Mouse (Mus musculus) thymus, adult 18-20 months (tissue): ENCODE data around the gene Ccdc146.
"Not testable (repeated sequence)": the region's sequence is repeated elsewhere in the genome, so short reads cannot be mapped to it uniquely, and the experiment has no call there.

ENCODE experiments used
- DNase-seq, 2 experiments: peaks; one replicate each; pipeline ENCODE4 v3.0.0; 2022; ENCODE audit warnings: mixed read lengths in 2 of 2

Ccdc146 gene

DNA sequence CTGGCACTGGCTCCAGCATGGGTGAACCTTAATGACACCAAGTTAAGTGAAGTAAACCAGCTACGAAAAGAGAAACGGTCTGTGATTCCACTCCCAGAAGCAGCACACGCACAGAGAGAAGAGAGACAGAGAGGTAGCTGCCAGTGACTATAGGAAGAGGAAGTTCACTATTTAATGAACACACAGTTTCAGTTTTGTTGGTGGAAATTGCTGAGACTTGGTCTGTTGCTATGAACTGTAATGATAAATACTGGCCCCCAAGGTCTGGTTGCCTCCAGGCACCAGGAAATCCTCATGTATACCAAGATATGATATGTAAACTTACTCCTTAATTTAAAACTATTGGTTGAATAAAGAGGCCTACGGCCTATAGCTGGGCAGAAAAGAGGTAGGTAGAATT, 38.0 kb downstream of the Ccdc146 start:
- no peak for DNase-seq

GRCm38 (mm10) chr5:21384976-21385375, 39.5 kb downstream of the Ccdc146 start:
- DNase-seq = no peak

DNA sequence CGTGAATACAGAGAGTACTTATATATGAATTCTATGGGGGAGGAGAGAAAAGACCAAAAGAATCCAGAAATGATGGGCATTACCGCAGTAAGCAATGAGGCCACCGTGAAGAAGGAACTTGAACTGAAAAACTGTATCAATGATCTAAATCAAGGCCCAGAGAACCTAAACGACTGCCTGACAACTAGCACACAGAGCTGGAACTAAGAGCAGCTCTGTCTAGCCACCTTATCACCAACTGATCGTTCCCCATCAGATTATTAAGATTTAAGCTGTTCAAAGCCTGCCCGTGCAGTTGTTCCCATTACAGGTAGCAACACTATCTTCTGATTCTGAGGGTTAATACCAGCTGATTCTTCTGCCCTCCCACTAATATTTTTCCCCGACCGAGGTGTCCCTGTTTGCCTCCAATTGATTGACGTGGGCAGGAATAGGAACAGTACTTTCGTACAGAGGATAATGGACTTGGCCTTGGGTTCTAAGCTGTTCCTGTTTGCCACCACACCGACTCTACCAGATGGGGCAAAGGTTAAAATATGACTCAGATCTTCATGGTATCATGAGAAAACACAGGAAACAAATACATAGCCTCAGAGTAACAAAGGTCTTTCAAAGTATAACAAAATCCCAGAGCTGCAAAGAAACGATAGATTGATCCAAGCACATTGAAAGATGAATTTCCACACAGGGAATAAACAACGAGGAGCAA, 40.1 kb downstream of the Ccdc146 start:
- no peak for DNase-seq

DNA sequence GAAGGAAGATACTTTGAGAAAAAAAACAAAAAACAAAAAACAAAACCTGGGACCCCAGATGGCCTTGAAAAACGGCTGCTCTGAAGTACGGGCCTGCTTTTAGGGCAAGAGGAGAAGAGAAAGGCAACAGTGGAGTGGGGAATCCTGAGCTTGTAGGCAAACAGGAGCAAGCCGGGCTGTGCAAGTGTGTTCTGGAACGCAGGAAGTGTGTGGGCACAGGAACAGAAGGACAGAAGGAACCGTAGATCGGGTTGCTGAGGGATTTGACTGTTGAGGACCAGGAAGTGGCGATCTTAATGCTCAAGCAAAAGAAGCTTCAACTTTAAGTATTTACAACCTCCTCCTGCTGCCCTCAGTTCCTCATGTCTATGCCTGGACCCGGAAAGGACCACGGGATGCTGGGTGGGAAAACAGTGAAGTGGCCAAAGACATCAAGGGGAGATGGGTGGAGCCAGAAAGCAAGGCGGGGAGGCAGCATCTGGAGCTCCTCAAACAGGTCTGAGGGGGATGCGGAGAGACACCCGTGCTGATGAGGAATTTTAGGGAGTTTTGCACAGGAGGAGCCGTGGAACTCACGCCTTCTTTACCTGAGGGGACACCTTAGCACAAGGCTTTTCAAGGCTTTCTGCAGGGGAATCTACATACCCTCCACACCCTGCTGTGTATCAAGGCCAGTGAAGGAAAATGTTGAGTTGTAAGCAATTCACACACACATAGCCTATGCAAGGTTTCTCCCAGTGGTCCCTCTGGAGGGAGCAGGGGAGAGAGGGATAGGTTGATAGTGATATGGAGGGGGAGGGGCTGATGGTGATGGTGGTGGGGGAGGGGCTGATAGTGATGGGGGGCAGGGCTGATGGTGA, 40.9 kb downstream of the Ccdc146 start:
- DNase-seq = no peak

DNA sequence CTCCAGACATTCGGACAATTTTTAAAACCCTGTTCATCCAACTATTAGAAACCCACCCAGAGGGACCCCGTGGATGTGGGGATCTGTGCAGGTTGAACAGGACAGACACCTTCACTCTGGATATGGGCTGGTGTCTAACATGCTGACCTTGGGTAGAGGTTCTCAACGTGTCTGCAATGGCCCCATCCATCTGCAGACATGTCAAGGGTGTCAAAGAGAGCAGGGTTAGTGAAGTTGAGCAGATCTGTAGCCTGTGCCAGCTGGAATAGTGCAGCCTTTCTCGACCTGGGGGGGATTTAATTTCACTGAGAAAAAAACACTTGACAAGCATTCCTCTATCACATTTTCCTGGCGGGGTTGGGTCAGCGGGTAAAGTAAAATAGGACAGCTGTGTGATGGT, 41.8 kb downstream of the Ccdc146 start:
- DNase-seq = no peak

DNA sequence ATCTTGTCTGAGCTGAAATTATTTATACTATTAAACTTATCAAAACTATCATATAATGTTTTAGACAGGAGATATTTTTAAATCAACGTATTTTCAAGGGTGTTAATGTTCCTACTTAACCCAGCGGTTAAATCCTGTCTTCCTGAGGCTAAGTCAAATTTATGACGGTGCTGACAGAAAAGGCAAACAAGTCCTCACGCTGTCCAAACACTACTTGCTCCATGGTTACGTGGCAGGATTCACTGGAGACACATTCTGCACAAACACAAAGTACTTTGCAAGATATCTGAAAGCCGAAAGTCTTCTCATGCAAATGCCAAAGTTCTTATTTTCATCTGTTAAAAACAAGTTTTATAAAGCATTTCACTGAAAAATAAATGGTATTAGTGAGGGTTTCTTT, 42.5 kb downstream of the Ccdc146 start:
- no peak for DNase-seq

- DNase-seq = no peak
Measured at GRCm38 (mm10) chr5:21378397-21378796, 46.1 kb downstream of the Ccdc146 start.

DNA sequence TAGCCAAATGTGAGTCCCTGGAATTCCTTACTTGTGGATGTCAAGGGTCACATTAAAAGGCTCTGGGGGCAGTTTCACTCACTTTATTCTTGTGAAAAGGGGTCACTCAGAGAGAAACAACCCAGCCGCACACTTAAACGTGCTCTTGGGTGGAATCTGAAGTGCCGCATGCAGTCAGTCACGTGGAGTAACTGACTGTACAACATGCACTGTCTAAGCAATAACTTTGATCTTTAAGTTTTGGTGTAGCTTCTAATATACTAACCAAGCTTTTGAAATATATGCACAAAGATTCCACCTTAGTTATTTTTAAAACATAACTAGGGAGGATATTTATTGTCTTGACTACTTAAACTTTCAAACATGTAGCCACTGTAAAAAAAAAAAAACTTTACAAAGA, 47.5 kb downstream of the Ccdc146 start:
- DNase-seq = no peak

- no peak for DNase-seq
Measured at GRCm38 (mm10) chr5:21373180-21373518, 51.3 kb downstream of the Ccdc146 start.

- DNase-seq = peak; percentile 6 to 18
Measured at GRCm38 (mm10) chr5:21372493-21373179, 51.8 kb downstream of the Ccdc146 start, which contains the start of gene Fgl2. Fgl2 (plus strand) TSS chr5:21372642.

- no peak for DNase-seq
Measured at GRCm38 (mm10) chr5:21371920-21372319, 52.6 kb downstream of the Ccdc146 start.

- no peak for DNase-seq
Measured at GRCm38 (mm10) chr5:21370218-21370947, 54.1 kb downstream of the Ccdc146 start.

- DNase-seq = no peak
Measured at GRCm38 (mm10) chr5:21367514-21367913, 57.0 kb downstream of the Ccdc146 start.

GRCm38 (mm10) chr5:21366338-21367053, 58.0 kb downstream of the Ccdc146 start:
- DNase-seq = no peak

DNA sequence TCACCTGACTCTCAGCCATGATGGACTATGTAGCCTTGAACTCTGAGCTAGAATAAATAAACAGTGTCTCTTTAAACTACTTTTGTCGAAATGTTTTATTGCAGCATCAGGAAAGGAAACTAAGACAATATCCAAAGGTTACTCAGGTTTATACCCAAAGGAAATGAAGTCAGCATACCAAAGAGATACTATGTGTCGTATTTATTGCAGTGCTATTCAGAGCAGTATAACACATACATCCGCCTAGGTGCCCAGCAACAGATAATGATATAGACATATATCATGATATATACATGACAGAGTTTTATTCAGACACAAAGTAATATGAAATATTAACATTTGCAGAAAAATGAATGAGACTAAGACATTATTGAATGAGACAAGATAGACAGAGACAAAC, 61.1 kb downstream of the Ccdc146 start:
- DNase-seq = no peak

DNA sequence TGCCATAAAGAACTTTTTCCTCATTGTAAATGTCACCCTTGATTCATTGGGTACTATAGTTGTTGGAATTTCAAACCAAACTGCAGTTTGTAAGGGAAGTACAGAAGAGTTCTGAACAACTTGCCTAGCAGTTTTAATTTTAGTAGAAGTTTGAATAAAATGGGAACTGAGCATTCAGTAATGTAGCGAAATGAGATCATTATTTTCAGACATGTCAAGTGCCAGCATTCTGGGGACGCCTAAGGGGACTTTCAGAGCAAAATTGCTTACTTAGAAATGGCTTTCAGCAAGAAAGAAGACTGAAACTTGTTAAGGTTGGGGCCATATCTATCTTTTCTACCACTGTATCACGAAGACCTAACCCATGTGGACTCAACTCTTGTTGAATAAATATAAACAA, 65.8 kb downstream of the Ccdc146 start:
- DNase-seq = no peak

- DNase-seq = no peak
Measured at GRCm38 (mm10) chr5:21351678-21352077, 72.8 kb downstream of the Ccdc146 start.

DNA sequence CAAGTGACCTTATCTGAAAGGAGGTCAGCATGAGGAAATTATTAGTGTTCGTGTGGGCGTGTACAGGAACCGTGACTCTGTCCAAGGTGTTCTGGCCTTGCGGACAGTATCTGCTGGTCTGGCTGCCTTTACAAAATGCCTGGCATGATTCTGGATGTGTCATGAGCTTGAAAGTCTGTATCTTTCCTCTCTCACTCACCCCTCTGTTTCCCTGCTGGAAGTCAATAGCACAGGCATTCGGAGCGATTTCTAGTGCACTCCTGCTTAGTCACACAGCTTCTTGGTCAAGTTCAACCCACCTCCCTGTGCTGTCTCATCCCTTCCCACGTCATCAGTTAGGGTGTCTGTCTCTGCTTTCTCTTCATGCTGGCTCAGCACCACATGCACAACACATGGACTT, 76.1 kb downstream of the Ccdc146 start:
- DNase-seq = no peak

DNA sequence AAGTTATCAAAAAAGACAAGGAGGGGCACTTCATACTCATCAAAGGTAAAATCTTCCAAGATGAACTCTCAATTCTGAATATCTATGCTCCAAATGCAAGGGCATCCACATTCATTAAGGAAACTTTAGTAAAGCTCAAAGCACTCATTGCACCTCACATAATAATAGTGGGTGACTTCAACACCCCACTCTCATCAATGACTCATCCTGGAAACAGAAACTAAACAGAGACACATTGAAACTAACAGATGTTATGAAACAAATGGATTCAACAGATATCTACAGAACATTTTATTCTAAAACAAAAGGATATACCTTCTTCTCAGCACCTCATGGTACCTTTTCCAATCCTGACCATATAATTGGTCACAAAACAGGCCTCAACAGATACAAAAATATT, 82.2 kb downstream of the Ccdc146 start:
- DNase-seq = not testable (repeated sequence)

- no peak for DNase-seq
Measured at GRCm38 (mm10) chr5:21332119-21332518, 92.4 kb downstream of the Ccdc146 start.

- DNase-seq = no peak
Measured at GRCm38 (mm10) chr5:21331656-21332055, 92.8 kb downstream of the Ccdc146 start.
